Mouse (Mus musculus) G1E (cell line): ENCODE data around the gene Ccdc106.

Source experiments
- CTCF ChIP-seq: IDR thresholded peaks from 2 replicates; pipeline ENCODE4 v1.5.1; 2012; ENCODE audit warnings: low read depth, low read length, inconsistent platforms, mixed read lengths
- GATA1 ChIP-seq: IDR thresholded peaks from 2 replicates; pipeline ENCODE4 v1.6.1; 2012; ENCODE audit warnings: borderline replicate concordance, low read length, inconsistent platforms, mixed read lengths
- GATA2 ChIP-seq: IDR thresholded peaks from 2 replicates; pipeline ENCODE4 v1.6.1; 2012; ENCODE audit warnings: low read depth, low read length, inconsistent platforms, borderline replicate concordance
- POLR2AphosphoS5 ChIP-seq: IDR thresholded peaks from 2 replicates; pipeline ENCODE4 v1.6.1; 2012; ENCODE audit warnings: low read depth, low read length, inconsistent platforms; ENCODE audit not compliant: insufficient replicate concordance

DNA sequence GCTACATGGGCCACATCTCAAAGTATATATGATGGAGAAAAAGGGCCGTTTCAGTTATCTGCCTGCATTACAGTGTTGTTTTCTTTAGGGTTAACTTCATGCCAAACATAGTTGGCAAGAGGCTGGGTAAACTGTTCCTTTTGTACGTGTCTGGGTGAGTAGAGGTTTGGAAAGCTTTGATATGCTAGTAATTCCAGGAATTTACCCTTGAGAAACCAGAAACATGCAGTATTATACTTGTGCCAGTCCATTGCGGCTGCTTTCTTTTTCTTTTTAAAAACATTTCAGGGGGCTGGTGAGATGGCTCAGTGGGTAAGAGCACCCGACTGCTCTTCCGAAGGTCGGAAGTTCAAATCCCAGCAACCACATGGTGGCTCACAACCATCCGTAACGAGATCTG is 23.4 kb upstream of the Ccdc106 start:
- TF ChIP-seq CTCF (no peak), GATA1 (no peak), POLR2AphosphoS5 (no peak), GATA2 (no peak)
